Mouse (Mus musculus) forebrain, embryonic 16.5 days (tissue): ENCODE results near the gene Prpf8. TPM values are rescaled to one million over a fixed set of nuclear protein-coding genes. Genes with fewer than 3 reads are reported as not detected.
A peak's percentile ranks its signal among the peaks of the same experiment; 100 is the strongest.

Experiments
- ATAC-seq: fragments of 200-750 bp; cut with Nextera tagmentation; 2 replicates; pipeline ENCODE4 v1.8.0; 2017; ENCODE audit warnings: mild to moderate bottlenecking, moderate library complexity
- H3K27ac ChIP-seq: fragments of 300-500 bp; sonication (generic); 2 replicates; pipeline ENCODE4 v1.5.1; 2014; ENCODE audit warnings: low read length, control low read depth
- H3K27me3 ChIP-seq: fragments of 300-500 bp; sonication (generic); replicated peaks from 2 replicates; pipeline ENCODE4 v1.6.1; 2014; ENCODE audit warnings: low read length; ENCODE audit not compliant: control insufficient read depth, insufficient read depth
- H3K36me3 ChIP-seq: fragments of 300-500 bp; sonication (generic); 2 replicates; pipeline ENCODE4 v1.6.1; 2014; ENCODE audit not compliant: control insufficient read depth, insufficient read depth
- H3K4me1 ChIP-seq: fragments of 300-500 bp; sonication (generic); replicated peaks from 2 replicates; pipeline ENCODE4 v1.6.1; 2014; ENCODE audit warnings: low read length; ENCODE audit not compliant: control insufficient read depth, insufficient read depth
- H3K4me2 ChIP-seq: fragments of 300-500 bp; sonication (generic); 2 replicates; pipeline ENCODE4 v1.6.1; 2014; ENCODE audit warnings: mild to moderate bottlenecking, low read length, control low read depth
- H3K4me3 ChIP-seq: fragments of 300-500 bp; sonication (generic); replicated peaks from 2 replicates; pipeline ENCODE4 v1.5.1; 2014; ENCODE audit warnings: mild to moderate bottlenecking, low read length, control low read depth
- H3K9ac ChIP-seq: fragments of 300-500 bp; sonication (generic); replicated peaks from 2 replicates; pipeline ENCODE4 v1.6.1; 2014; ENCODE audit warnings: low read depth, low read length, control low read depth
- H3K9me3 ChIP-seq: fragments of 300-500 bp; sonication (generic); 2 replicates; pipeline ENCODE4 v1.6.1; 2016; ENCODE audit warnings: low read length; ENCODE audit not compliant: control insufficient read depth
- WGBS: fragments of 180-500 bp; shearing (Covaris S2); extraction: QIAGEN DNeasy Blood & Tissue Kit; methylation state at CpG from one replicate; pipeline ENCODE4 v1.1.7; 2014; 5-methylcytosine and 5-hydroxymethylcytosine counted together
- polyA plus RNA-seq: library from polyadenylated mRNA; unstranded; fragments of >200 nt; fragmentation: Nextera tagmentation; extraction: Ambion mirVana; gene quantifications from 2 replicates; pipeline ENCODE4 v1.2.1, GENCODE M21; 2015

Prpf8 gene
- 54.8 and 58.5 TPM in 2 replicates for polyA plus RNA-seq

DNA sequence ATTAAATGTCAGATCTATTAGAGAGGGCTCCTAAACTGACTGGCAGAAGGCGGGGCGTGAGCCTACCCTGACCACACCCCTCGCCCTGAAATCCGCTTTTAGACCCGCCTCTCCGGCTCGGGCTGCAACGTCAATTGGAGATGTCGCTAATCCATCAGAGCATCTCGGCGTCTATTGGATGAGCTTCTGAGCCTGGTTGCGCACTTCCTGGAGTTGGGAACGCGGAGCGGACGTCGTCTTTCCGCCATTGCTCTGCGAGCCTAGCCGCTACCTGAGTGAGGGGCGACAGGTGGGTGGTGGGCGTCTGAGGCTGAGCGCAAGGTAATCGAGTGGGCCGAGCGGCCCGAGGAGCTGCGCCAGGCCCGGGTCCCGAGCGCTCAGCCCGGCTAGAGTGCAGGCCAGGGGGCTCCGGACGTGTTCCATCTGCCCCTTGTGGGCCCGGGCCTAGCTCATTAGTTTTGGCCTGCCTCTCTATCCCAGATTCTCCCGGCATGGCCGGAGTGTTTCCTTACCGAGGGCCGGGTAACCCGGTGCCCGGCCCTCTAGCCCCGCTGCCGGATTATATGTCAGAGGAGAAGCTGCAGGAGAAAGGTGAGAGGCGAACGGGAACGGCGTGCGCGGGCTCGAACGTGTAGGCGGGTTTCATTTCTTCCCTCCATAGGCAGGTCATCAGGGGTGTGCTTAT, at the start of gene Prpf8:
Gene Prpf8, plus strand, starts transcription at position 216 of the 685 bp plus-strand sequence.
- peak within 1 kb of the TSS; percentile 91 for H3K4me3 ChIP-seq
- H3K9ac ChIP-seq = peak within 1 kb of the TSS; percentile 96
- peaks cover 18% of the 10 kb centered on the region for H3K36me3 ChIP-seq
- H3K4me1 ChIP-seq = peaks cover 9% of the 10 kb centered on the region
- H3K9me3 ChIP-seq = no peaks in the 10 kb centered on the region
- ATAC-seq = peak; percentile 100
- H3K27me3 ChIP-seq = peaks cover 2% of the 10 kb centered on the region; the same call in 1 of the 2 replicates
- H3K4me2 ChIP-seq = peak within 1 kb of the TSS; percentile 99
- under 1% methylated on average over 52 of the region's 52 CpGs for WGBS
- peak within 1 kb of the TSS; percentile 74 for H3K27ac ChIP-seq

DNA sequence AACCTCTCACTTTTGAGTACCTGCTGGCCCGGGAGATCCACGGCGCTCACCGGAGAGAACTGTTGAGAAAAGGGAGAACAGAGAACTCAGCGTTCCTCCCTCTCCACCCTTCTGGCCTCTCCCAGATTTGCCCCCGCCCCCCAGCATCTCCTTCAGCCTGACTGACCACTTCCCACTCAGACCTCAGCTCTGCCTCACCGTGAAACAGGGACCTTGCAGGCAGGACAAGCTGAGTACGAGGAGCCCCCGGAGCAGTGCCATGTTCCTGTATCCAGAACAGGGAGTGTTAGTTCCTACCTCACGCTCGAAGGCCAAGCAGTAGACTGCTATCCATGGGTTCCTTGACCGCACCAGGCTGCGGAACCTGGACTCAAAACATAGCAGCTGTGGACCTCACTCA, 48.4 kb upstream of the Prpf8 start:
- peaks cover 3% of the 10 kb centered on the region; the same call in 1 of the 2 replicates for H3K9me3 ChIP-seq
- H3K4me1 ChIP-seq = 0 out of 2 replicates have a peak, but pooled peaks cover 4% of the 10 kb centered on the region
- H3K4me3 ChIP-seq = no peak overlapping the region
- no peak overlapping the region for H3K4me2 ChIP-seq
- ATAC-seq = no peak
- WGBS = 89% methylated on average over 13 of the region's 13 CpGs
- H3K36me3 ChIP-seq = 0 out of 2 replicates have a peak, but pooled peaks cover 6% of the 10 kb centered on the region
- H3K27me3 ChIP-seq = no peaks in the 10 kb centered on the region
- H3K27ac ChIP-seq = no peak overlapping the region
- no peak overlapping the region for H3K9ac ChIP-seq

DNA sequence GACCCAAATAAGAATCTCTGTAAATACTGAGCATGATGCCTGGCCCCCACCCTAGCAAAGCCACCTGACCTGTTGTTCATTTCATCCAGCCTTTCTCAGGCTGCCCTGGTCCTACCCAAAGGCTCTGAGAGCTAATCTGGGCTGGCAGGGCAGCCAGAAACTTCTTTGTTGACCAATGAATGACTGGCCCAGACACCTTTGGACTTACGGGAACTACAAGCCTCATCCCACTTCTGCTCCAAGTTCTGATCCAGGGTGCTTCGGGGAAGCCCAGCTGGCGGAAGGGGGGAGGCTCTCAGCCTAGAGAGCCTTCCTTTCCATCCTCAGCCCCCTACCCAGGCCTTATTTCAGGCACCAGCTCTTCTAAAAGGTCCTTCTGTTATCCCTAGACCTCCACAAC, 47.8 kb upstream of the Prpf8 start:
- no peak overlapping the region for H3K27ac ChIP-seq
- H3K4me3 ChIP-seq = no peak overlapping the region
- no peak for ATAC-seq
- H3K9me3 ChIP-seq = peaks cover 3% of the 10 kb centered on the region; the same call in 1 of the 2 replicates
- H3K4me1 ChIP-seq = 0 out of 2 replicates have a peak, but pooled peaks cover 4% of the 10 kb centered on the region
- no peaks in the 10 kb centered on the region for H3K27me3 ChIP-seq
- 0 out of 2 replicates have a peak, but pooled peaks cover 6% of the 10 kb centered on the region for H3K36me3 ChIP-seq
- no peak overlapping the region for H3K4me2 ChIP-seq
- 92% methylated on average over 3 of the region's 3 CpGs for WGBS
- H3K9ac ChIP-seq = no peak overlapping the region

- no peak for ATAC-seq
- WGBS = 92% methylated on average over 6 of the region's 6 CpGs
- H3K27me3 ChIP-seq = no peaks in the 10 kb centered on the region
- 0 out of 2 replicates have a peak, but pooled peaks cover 4% of the 10 kb centered on the region for H3K4me1 ChIP-seq
- H3K9ac ChIP-seq = no peak within 1 kb of the TSS
- no peak within 1 kb of the TSS for H3K27ac ChIP-seq
- no peak within 1 kb of the TSS for H3K4me2 ChIP-seq
- no peak within 1 kb of the TSS for H3K4me3 ChIP-seq
- 0 out of 2 replicates have a peak, but pooled peaks cover 6% of the 10 kb centered on the region for H3K36me3 ChIP-seq
- no peaks in the 10 kb centered on the region for H3K9me3 ChIP-seq
Measured at GRCm38 (mm10) chr11:75439363-75439762, 47.3 kb upstream of the Prpf8 start, which contains the start of gene Serpinf2. Gene Serpinf2, minus strand, starts transcription at chr11:75439591.

DNA sequence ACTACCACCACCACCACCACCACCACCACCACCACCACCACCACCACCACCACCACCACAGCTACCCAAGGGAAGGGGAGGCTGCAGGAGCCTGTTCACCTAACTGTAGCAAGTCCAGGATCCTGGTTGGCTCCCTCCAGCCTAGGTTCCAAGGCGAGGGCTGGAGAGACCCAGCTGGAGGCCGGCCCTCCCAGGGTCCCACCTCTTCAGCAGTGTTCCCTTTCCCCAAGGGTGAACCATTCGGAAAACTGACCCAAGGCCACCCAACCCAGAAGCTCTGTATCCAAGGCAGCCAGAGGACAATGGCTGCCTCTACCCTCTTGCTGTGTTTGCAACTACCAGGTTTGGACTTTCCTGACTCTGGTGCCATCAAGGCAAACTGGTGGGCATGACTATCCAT, 46.7 kb upstream of the Prpf8 start:
- 0 out of 2 replicates have a peak, but pooled peaks cover 6% of the 10 kb centered on the region for H3K36me3 ChIP-seq
- ATAC-seq = no peak
- no peaks in the 10 kb centered on the region for H3K9me3 ChIP-seq
- H3K4me3 ChIP-seq = no peak overlapping the region
- WGBS = 97% methylated on average over 3 of the region's 3 CpGs
- H3K9ac ChIP-seq = no peak overlapping the region
- no peaks in the 10 kb centered on the region for H3K27me3 ChIP-seq
- H3K4me1 ChIP-seq = 0 out of 2 replicates have a peak, but pooled peaks cover 4% of the 10 kb centered on the region
- no peak overlapping the region for H3K4me2 ChIP-seq
- no peak overlapping the region for H3K27ac ChIP-seq

DNA sequence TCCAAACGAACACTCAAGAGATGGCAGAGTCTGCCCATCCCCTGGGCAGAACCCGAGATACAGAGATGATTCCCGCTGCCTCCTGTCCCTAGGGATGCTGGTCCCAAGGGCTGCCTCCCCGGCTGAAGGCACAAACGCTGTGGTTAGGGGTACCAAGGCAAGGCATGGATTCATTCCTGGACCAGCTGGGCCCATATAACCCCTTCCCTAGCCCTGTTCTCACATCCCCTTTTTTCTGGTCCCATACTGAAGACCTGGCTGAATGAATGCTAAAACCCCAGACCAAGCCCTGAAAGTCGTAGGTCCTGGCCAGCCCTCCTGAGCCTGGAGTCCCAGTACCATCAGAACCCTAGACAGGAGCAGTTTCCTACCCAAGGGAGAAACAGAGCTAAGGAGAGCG, 45.6 kb upstream of the Prpf8 start:
- Histone ChIP-seq H3K27ac (no peak overlapping the region), H3K4me2 (no peak overlapping the region), H3K9ac (no peak overlapping the region), H3K9me3 (no peaks in the 10 kb centered on the region), H3K4me1 (0 out of 2 replicates have a peak, but pooled peaks cover 4% of the 10 kb centered on the region), H3K27me3 (no peaks in the 10 kb centered on the region), H3K36me3 (0 out of 2 replicates have a peak, but pooled peaks cover 6% of the 10 kb centered on the region), H3K4me3 (no peak overlapping the region)
- ATAC-seq = no peak
- WGBS = 89% methylated on average over 7 of the region's 7 CpGs

DNA sequence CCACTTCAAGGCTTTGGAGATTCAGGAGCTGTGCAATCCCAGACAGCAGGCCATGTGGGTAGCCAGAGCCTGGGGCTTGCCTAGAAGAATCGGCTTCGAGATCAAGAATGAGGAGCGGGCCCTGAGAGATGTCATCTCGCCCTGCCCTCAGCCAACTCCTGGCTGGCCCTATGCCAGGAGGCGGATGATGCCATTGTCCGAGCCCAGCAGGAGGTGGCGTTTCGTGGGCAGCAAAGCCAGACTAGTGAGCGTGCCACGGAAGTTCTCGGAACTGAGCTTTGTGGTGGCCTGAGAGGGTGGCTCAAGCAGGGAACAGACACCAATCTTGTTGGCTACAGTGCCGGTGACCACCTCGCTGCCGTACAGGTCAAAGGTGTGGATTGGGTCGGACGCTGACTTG, 45.0 kb upstream of the Prpf8 start:
- 0 out of 2 replicates have a peak, but pooled peaks cover 4% of the 10 kb centered on the region for H3K4me1 ChIP-seq
- WGBS = 50% methylated on average over 16 of the region's 16 CpGs
- no peaks in the 10 kb centered on the region for H3K27me3 ChIP-seq
- H3K9me3 ChIP-seq = no peaks in the 10 kb centered on the region
- H3K9ac ChIP-seq = no peak overlapping the region
- H3K27ac ChIP-seq = no peak overlapping the region
- no peak overlapping the region for H3K4me2 ChIP-seq
- H3K4me3 ChIP-seq = no peak overlapping the region
- ATAC-seq = no peak
- H3K36me3 ChIP-seq = 0 out of 2 replicates have a peak, but pooled peaks cover 6% of the 10 kb centered on the region

DNA sequence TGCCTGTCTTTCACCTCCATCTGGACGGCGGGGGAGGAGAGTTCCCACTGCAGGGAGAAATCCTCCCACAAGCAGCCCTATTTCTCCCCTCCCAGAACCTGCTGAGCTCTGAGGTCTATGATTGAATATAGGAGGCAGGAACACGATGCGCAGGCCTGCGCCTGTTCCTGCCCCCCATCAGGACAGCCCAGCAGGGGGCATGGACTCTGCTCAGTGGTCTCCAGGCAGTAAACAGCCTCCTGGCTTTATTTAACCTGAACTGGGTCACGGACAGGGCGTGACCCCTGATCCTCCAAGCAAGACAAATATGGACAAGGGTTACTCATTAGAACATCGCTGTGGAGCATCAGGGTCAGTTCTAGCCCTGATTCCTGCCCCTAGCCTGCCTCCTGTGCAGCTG, 42.9 kb upstream of the Prpf8 start:
- H3K4me3 ChIP-seq = no peak overlapping the region
- H3K9ac ChIP-seq = no peak overlapping the region
- no peaks in the 10 kb centered on the region for H3K27me3 ChIP-seq
- H3K27ac ChIP-seq = no peak overlapping the region
- ATAC-seq = no peak
- H3K4me2 ChIP-seq = no peak overlapping the region
- peaks cover 11% of the 10 kb centered on the region for H3K36me3 ChIP-seq
- no peaks in the 10 kb centered on the region for H3K9me3 ChIP-seq
- 0 out of 2 replicates have a peak, but pooled peaks cover 4% of the 10 kb centered on the region for H3K4me1 ChIP-seq
- 59% methylated on average over 8 of the region's 8 CpGs for whole genome bisulfite sequencing

- WGBS = 88% methylated on average over 3 of the region's 3 CpGs
- H3K4me3 ChIP-seq = no peak overlapping the region
- H3K4me1 ChIP-seq = peaks cover 11% of the 10 kb centered on the region
- H3K36me3 ChIP-seq = peaks cover 11% of the 10 kb centered on the region
- H3K9me3 ChIP-seq = no peaks in the 10 kb centered on the region
- ATAC-seq = no peak
- no peak overlapping the region for H3K9ac ChIP-seq
- H3K4me2 ChIP-seq = no peak overlapping the region
- no peak overlapping the region for H3K27ac ChIP-seq
- no peaks in the 10 kb centered on the region for H3K27me3 ChIP-seq
Measured at GRCm38 (mm10) chr11:75448575-75448974, 38.0 kb upstream of the Prpf8 start.
